Comparison of ENCODE assay signal across 9 mouse cellular contexts in the genomic region with DNA sequence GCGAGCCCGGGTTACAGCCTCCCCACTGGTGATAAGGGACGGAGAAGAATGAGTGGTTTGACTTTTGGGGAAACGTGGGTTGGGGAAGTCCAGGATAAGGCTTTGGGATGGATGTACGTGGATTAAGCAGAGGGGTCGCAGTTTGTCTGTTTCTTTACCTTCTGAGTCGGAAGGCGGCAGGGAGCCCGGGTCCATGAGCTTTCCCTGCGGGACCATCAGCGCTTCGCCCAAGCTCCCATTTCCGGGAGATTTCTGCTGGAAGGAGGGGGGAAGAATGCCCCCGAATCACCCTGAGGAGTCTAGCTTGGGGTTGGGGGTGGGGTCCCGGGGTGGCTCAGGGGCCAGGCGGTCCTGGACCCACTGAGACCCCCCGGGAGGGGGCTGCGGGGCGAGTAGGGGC. TPM values are rescaled to one million over a fixed set of nuclear protein-coding genes. Genes with fewer than 3 reads are reported as not detected.
DNase-seq lines count a peak whose midpoint lies in the region; ATAC-seq and TF ChIP-seq lines count a peak whose summit lies in the region.
"Had no signal": no experiment of that assay in that cellular context is flagged by ENCODE, and none has a peak within 500 bp of the region (broad histone marks: within the 10 kb centered on the region; RNA-seq: fewer than 3 reads in every experiment).

No protein-coding gene starts in this region.

- DNase-seq in heart, adult 2 months: no peak
- no peak for DNase-seq in heart, adult 8-10 months (ENCODE audit: low spot score)
- DNase-seq in forelimb bud, embryonic 11.5 days (ENCODE audit: low read depth, low spot score): peak; percentile 21
- peak; percentile 90 for DNase-seq in midbrain, embryonic 11.5 days (ENCODE audit: low spot score, missing footprints)
- DNase-seq in right cerebral cortex, postnatal 10 days (ENCODE audit: low spot score in 2 of 2): no peak
- DNase-seq in thymus, postnatal 10 days (ENCODE audit: low spot score in 2 of 2): no peak
- no peak for DNase-seq in left cerebral cortex, adult 11 months (ENCODE audit: low spot score)

- TF ChIP-seq POLR2A in heart, adult 2 months (IDR thresholded peaks at IDR 0.05; ENCODE audit: insufficient read depth, low read depth, low read length): no peak
- TF ChIP-seq POLR2A in ES-Bruce4 (IDR thresholded peaks at IDR 0.05; ENCODE audit: insufficient read depth, low read length): no peak

- no peaks in the 10 kb centered on the region for H3K27me3 ChIP-seq in heart, adult 2 months (ENCODE audit: control insufficient read depth, insufficient read depth, low read length)
- H3K27me3 ChIP-seq in ES-Bruce4 (ENCODE audit: control insufficient read depth, insufficient read depth, low read length, poor library complexity, severe bottlenecking): no peaks in the 10 kb centered on the region
- peaks cover 62% of the 10 kb centered on the region for H3K27me3 ChIP-seq in midbrain, embryonic 11.5 days (ENCODE audit: control insufficient read depth, insufficient read depth, low read length)

- no peak for TF ChIP-seq CTCF in heart, adult 2 months (IDR thresholded peaks at IDR 0.05)
- TF ChIP-seq CTCF in ES-Bruce4 (IDR thresholded peaks at IDR 0.05; ENCODE audit: low read depth, low read length): no peak

- H3K9me3 ChIP-seq in ES-Bruce4 (replicated peaks; ENCODE audit: control insufficient read depth, insufficient read depth, low read length, poor library complexity, severe bottlenecking): no peaks in the 10 kb centered on the region
- no peaks in the 10 kb centered on the region for H3K9me3 ChIP-seq in midbrain, embryonic 11.5 days (ENCODE audit: control insufficient read depth, low read length)

- peak; percentile 25; the same call in 1 of the 2 replicates for ATAC-seq in midbrain, embryonic 11.5 days (ENCODE audit: low FRiP score)

- no peak overlapping the region for H3K27ac ChIP-seq in heart, adult 2 months
- peak overlapping the region; percentile 75 for H3K27ac ChIP-seq in ES-Bruce4 (ENCODE audit: insufficient read depth, low read length)
- no peak overlapping the region for H3K27ac ChIP-seq in midbrain, embryonic 11.5 days (ENCODE audit: low read depth, low read length)
- H3K27ac ChIP-seq: macrophage had no signal

- no peaks in the 10 kb centered on the region for H3K79me2 ChIP-seq in heart, adult 2 months (replicated peaks; ENCODE audit: control insufficient read depth, insufficient read depth, low read length)

- peak overlapping the region; percentile 80 for H3K4me2 ChIP-seq in midbrain, embryonic 11.5 days

- no peaks in the 10 kb centered on the region for H3K36me3 ChIP-seq in heart, adult 2 months (ENCODE audit: control insufficient read depth, insufficient read depth, low read length)
- no peaks in the 10 kb centered on the region for H3K36me3 ChIP-seq in ES-Bruce4 (ENCODE audit: control insufficient read depth, insufficient read depth, low read length, poor library complexity, severe bottlenecking)
- H3K36me3 ChIP-seq in midbrain, embryonic 11.5 days (ENCODE audit: control insufficient read depth, insufficient read depth, low read length): no peaks in the 10 kb centered on the region

- 7% methylated on average over 19 of the region's 19 CpGs for WGBS in heart, adult 2 months
- WGBS in midbrain, embryonic 11.5 days: 2% methylated on average over 14 of the region's 19 CpGs

- no peak overlapping the region for H3K9ac ChIP-seq in heart, adult 2 months (ENCODE audit: low read depth, low read length)
- H3K9ac ChIP-seq in ES-Bruce4 (ENCODE audit: low read depth, poor library complexity, severe bottlenecking): peak overlapping the region; percentile 89
- peak overlapping the region; percentile 58 for H3K9ac ChIP-seq in midbrain, embryonic 11.5 days (ENCODE audit: low read length)

- no peak for TF ChIP-seq EP300 in heart, adult 2 months (IDR thresholded peaks at IDR 0.05; ENCODE audit: insufficient read depth, low read depth, low read length)
- TF ChIP-seq EP300 in ES-Bruce4 (IDR thresholded peaks at IDR 0.05; ENCODE audit: insufficient read depth, low read depth, low read length): no peak

- peaks cover 4% of the 10 kb centered on the region for H3K4me1 ChIP-seq in heart, adult 2 months (ENCODE audit: control insufficient read depth, insufficient read depth, low read length)
- H3K4me1 ChIP-seq in ES-Bruce4 (ENCODE audit: control insufficient read depth, insufficient read depth, low read length): peaks cover 17% of the 10 kb centered on the region
- peaks cover 7% of the 10 kb centered on the region for H3K4me1 ChIP-seq in midbrain, embryonic 11.5 days (ENCODE audit: control insufficient read depth, insufficient read depth, low read length)

- peak overlapping the region; percentile 60 for H3K4me3 ChIP-seq in heart, adult 2 months
- peak overlapping the region; percentile 71 for H3K4me3 ChIP-seq in ES-Bruce4 (ENCODE audit: low read depth, low read length)
- peak overlapping the region; percentile 34 for H3K4me3 ChIP-seq in midbrain, embryonic 11.5 days (ENCODE audit: low read depth, low read length)

- intact Hi-C loops in heart, adult 2 months (cut with DNase I): no loop called here

RNA-seq across cellular contexts. Expression of a gene that starts 1.1 kb away (rescaled TPM):
- not detected for total RNA-seq in heart, adult 2 months (2021)
- polyA plus RNA-seq in heart, adult 2 months (2012; rRNA removed): 0.59 and 0.61 TPM in 2 replicates
- under 1 TPM in 2 of 4 experiments, not detected in 2; 0.68 to 0.86 TPM for total RNA-seq in heart, adult 8-10 months (2022)
- 28.9 and 30.3 TPM in 2 replicates for polyA plus RNA-seq in ES-Bruce4 (2011; ENCODE audit: insufficient read depth, insufficient read length, low read depth, missing spikeins)
- 3.8 and 4.6 TPM in 2 replicates for polyA plus RNA-seq in midbrain, embryonic 11.5 days (2014; fragmentation: Nextera tagmentation; extraction: Ambion mirVana)
- polyA plus RNA-seq: macrophage had no signal

RNA-seq across cellular contexts. Expression of a gene that starts 51.4 kb away (rescaled TPM):
- total RNA-seq in heart, adult 2 months (2021): 10 to 100 TPM; 16.0 to 17.1 TPM
- 7.2 and 10.7 TPM in 2 replicates for polyA plus RNA-seq in heart, adult 2 months (2012; rRNA removed)
- 10 to 100 TPM; 13.6 to 15.8 (median 14.6) TPM for total RNA-seq in heart, adult 8-10 months (2022)
- 37.6 and 38.9 TPM in 2 replicates for polyA plus RNA-seq in ES-Bruce4 (2011; ENCODE audit: insufficient read depth, insufficient read length, low read depth, missing spikeins)
- 39.2 and 41.1 TPM in 2 replicates for polyA plus RNA-seq in midbrain, embryonic 11.5 days (2014; fragmentation: Nextera tagmentation; extraction: Ambion mirVana)

Comparison
In these comparisons a context has a peak if more than half of its experiments do, and no peak if none do; other contexts are left out.
1. DNase-seq: peak in forelimb bud, embryonic 11.5 days (single experiment) and midbrain, embryonic 11.5 days (single experiment); none in heart, adult 2 months (0 of 2), heart, adult 8-10 months (single experiment), right cerebral cortex, postnatal 10 days (0 of 2), thymus, postnatal 10 days (0 of 2) and left cerebral cortex, adult 11 months (single experiment).
2. Peak in every context shown above with its lines, with median percentiles within 50 percentile points of each other: H3K4me3 ChIP-seq.